Mouse (Mus musculus) kidney, postnatal 10 days (tissue): ENCODE results near the gene Olfr1425.
"Not testable (repeated sequence)": the region's sequence is repeated elsewhere in the genome, so short reads cannot be mapped to it uniquely, and the experiment has no call there.

Experiments used
- DNase-seq: peaks from one replicate; pipeline ENCODE4 v3.0.0; 2021; ENCODE audit warnings: mixed read lengths

Olfr1425 gene

DNA sequence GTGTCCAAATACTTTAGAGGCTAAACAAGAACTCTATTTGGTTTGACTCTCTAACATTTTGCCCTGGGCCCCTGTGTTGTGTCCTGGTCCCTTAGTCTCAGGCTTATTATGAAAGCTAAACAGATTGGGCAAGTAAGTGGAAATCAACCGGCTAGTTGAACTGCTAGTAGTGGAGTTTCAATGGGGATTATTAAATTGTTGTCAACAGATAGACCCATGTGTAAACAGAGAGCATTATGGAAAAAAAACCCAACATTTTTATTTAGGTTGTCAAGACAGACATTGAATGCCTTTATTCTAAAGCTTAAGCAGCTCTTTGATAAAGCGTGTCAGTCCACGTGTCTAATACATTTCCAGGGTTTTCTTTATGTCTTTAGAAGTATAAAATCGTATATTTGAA, at the start of gene Olfr1425:
Olfr1425 (minus strand) TSS at position 101 of the 400 bp plus-strand sequence.
- not testable (repeated sequence) for DNase-seq

DNA sequence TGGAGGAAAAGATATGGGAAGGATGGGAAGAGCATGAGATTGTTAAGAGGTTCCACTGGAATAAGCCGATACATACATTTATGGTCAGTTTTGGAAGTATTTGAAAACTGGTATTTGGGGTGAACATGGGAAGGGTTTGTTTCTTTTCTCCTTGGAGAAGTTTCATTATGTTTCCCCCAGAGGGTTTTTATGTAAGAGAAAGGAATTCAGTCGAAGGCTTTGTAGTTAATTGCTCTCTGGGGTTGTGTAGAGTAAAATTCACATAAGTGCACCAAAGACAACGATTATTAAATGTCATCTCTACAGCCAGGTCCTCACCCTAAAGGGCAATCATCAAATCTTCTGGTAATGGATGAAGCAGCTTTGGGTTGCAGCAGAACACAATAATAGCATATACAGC, 45.6 kb upstream of the Olfr1425 start, which contains the start of gene Olfr76:
Olfr76 (minus strand) TSS at position 101 of the 400 bp plus-strand sequence.
- DNase-seq: no peak

DNA sequence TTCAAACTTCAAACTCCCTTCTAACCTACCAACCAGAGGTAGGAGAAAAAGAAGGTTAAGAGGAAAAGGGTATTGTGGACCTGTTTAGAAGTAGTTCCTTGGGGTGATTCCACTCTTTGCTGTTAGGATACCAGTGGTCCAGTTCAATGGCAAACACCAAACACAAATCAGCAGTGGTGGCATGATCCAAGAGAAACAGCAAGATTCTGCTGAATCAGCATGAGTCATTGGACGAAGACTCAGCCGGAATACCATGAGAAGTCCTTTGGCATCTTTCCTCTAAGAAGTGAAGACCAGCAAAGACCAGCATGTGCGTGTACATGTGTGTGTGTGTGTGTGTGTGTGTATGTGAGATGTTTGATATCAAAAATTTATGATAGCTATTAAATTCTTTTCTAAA, 38.9 kb upstream of the Olfr1425 start:
- DNase-seq: no peak

DNA sequence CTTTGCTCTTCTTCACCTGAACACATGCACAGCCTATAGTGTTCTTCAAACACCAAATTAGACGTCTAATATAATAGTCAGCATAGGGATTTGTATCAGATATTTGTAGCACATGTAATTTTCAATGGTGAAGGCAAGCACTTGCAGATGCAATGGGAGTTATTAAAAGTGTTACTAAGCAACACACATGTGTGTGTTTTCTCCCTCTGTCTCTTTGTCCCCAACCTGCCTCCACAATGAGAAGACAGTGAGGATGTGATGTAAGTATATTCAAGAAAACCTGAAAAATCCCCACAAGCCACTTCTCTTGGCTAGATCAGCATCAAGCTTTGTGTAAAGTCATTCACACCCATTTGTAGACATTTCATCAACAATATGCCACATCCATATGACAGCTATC, 38.3 kb upstream of the Olfr1425 start, which contains the start of gene Olfr1428:
Olfr1428 (minus strand) TSS at position 101 of the 400 bp plus-strand sequence.
- no peak for DNase-seq

DNA sequence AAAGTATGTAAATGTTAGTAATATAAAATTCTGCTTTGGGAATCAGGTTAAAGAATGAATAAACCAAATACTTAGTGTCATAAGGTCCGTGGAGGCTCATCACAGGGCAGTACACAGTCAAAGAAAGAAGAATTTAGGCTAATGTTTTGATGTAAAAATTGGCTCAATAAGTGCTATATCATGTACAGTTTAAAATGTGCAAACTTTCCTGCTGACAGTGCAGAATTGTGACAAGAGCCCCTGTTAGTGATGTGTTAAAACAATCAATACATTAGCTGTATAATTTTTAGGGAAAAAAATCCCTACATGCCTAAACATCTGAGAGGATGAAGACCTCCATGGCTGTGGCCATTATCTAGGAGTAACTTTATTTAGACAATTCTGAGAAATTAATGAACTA, 36.3 kb upstream of the Olfr1425 start:
- no peak for DNase-seq

DNA sequence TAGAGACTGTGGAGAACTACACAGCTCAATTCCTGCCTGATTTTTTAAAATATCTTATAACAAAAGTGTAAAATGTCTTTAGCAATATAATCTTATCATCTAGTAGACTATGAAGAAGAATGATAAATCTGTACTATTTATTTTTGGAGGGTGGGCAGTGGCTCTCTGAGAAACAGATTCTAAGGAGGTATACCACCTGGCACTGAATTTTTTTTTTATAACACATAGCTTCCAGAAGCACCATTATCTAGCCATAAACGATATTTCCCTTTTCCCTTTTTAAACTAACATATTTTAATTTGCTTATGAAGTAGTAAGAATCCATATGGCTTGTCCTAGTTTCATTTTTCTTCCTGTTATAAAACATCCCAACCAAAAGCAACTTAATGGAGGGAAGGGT, 27.0 kb upstream of the Olfr1425 start:
- DNase-seq: no peak

DNA sequence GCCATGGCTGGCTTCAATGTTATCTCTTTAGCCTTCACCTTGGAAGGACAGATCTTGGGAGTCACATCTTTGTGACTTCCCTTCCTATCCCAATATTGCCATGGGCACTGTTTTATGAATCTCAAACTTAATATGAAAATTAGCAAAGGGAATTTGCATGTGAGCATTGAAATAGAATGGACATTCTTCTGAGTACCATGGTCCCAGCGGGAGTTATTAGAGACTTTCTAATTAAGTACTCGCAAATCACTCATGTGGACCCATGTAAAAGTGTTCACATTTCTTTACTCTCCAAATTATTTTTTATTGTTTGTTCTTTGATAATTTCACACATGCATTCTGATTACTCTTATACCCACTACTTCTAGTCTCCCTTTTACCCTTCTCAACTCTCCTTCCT, 25.7 kb upstream of the Olfr1425 start, which contains the start of gene Olfr1427:
Olfr1427 (minus strand) TSS at position 101 of the 400 bp plus-strand sequence.
- DNase-seq: no peak

DNA sequence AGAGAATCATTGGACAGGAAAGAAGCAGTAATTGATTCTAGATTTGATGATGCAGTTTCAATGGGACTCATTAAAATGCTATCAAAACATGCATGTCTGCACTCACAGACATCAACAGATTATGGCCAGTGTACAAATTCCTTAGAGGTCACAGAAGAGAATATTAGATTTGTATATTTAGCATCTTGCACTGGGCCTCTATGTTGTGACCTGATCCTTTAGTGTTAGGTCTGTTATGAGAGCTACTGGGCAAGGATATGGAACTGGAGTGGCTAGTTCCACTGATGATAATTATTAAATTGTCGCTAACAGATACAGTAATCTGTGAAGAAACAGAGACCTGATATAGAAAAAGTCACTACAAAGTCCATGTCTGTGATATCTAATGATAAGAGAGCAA, 14.4 kb upstream of the Olfr1425 start, which contains the start of gene Olfr1426:
Olfr1426 (minus strand) TSS at position 101 of the 400 bp plus-strand sequence.
- DNase-seq: no peak

DNA sequence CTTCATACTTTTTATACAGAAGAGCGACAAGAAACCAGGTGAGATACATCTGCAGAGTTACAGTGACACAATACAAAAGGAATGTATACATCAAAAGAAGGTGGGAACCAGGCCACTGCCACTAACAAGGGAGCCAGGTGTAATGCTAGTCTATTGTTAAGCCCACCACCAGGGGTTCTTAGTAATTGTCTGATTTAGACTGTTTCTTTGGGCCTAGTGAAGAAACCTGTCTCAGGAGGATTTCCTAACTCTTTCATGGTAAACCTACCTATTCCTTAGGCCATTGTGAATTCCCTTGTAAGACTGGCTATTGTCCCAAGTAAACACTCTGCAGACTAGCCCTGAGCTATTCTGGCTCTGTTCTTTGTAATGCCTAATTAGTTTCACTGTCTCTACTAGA, 8.0 kb downstream of the Olfr1425 start:
- DNase-seq: not testable (repeated sequence)

DNA sequence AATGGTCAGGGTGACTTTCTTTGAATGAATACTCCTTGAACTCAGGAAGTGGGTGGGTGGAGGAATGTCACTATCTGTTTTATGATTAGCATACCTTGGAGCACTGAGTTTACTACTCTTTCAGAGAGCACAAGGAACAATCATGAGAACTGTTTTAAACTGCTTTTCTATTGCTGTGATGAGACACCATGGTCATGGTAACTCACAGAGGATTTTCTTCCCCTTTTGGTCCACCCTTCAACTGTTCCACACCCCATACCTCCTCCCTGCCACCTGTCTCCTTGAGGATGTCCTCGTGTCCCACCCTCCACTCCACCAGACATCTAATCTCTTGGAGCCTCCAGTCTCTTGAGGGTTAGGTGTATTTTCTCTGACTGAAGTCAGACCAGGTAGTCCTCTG, 9.7 kb downstream of the Olfr1425 start:
- DNase-seq: not testable (repeated sequence)

DNA sequence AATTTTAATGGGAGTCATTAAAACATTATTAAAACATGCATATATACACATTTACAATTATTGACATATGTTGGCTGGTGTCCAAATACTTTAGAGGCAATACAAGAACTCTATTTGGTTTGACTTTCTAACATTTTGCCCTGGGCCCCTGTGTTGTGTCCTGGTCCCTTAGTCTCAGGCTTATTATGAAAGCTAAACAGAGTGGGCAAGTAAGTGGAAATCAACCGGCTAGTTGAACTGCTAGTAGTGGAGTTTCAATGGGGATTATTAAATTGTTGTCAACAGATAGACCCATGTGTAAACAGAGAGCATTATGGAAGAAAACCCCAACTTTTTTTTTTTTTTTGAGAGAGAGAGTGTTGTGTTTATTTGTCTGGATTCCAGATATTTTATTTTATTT, 14.9 kb downstream of the Olfr1425 start, which contains the start of gene Olfr1424:
Olfr1424 (minus strand) TSS at position 101 of the 400 bp plus-strand sequence.
- DNase-seq: not testable (repeated sequence)

DNA sequence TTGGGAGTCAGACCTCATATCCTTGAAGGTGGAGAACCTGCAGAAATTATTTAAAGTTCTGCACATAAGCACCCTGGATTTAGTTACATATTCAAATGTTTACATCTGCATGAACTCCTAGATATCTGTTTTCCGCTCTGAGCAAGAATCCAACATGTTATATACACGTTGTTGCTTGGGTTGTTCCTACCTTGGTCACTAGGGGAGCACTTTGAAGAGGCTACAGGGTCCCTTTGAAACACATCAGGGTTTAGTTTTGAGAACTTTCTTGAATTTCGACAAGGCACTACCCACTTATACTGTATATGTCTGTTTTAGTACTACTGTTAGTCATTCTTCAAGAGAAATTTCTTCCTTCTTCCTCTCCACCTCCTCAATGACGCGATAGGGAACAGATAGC, 34.4 kb downstream of the Olfr1425 start:
- no peak for DNase-seq

DNA sequence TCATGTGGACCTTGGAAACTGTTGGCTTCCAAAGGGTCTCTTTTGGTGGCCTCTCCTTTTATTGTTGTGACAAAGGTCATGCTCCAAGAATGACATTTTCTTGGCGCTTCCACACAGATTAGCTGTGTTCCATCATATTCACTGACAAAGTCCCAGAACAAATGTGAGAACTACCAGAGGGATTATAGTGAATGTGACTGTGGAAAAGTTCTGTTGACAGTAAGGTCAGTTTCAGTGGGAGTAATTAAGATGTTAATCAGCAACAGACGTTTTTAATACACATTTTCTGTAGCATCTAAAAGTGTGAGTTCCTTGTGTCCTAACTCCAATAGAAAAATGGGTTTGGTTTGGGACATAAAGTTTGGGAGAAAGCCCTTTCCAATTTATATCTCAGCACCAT, 36.3 kb downstream of the Olfr1425 start, which contains the start of gene Olfr1423:
Olfr1423 (minus strand) TSS at position 101 of the 400 bp plus-strand sequence.
- DNase-seq: no peak

DNA sequence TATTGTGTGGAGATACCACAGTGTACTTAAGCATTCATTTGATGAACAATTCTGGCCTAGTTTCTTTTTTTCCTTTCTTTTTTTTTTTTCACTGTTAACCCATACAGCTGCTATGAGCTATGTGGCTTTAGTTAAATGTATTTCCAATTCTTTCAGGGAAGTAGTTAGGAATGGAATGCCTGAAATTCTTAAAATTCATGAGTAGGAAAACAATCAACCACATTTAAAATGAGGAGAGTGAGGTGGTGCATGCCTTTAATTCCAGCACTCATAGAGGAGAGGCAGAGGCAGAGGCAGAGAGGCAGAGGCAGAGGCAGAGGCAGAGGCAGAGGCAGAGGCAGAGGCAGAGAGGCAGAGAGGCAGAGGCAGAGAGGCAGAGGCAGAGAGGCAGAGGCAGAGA, 39.8 kb downstream of the Olfr1425 start:
- no peak for DNase-seq

DNA sequence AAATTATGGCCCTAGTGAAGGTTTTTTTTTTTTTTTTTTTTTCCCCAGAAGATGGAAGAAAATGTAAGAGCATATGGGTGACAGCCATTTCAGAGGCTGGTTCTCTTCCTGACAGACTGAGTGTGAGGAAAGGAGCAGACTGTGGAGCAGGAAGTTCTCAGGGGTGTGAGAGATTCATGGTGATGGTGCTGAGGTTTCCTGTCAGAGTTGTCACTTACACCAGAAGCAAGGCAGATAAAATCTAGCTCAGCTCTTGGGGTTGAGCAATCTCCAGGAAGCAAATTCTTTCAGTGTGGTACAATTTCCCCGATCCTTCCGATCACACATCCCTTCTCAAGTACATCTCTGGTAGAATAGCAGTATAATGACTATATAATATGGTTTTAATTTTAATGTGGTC, 50.9 kb downstream of the Olfr1425 start:
- DNase-seq: no peak

DNA sequence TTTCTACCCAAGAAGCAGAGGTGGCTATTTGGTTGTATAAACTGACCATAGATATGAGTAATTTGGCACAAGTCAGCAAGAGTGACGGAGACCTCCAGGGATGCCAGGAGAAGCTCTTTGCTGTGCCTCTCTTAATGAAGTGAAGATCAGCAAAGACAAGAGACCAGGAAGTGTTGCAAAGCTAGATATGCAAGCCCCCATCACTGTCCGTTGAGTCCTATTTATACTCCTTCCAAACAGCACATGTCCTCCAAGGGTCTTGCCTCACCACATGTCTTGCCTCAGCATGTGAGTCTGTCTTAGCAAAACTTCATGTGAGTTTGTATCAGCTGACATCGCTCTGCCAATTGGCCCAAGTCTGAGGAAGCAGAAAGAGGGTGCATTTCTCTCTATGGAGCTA, 52.2 kb downstream of the Olfr1425 start:
- DNase-seq: no peak

DNA sequence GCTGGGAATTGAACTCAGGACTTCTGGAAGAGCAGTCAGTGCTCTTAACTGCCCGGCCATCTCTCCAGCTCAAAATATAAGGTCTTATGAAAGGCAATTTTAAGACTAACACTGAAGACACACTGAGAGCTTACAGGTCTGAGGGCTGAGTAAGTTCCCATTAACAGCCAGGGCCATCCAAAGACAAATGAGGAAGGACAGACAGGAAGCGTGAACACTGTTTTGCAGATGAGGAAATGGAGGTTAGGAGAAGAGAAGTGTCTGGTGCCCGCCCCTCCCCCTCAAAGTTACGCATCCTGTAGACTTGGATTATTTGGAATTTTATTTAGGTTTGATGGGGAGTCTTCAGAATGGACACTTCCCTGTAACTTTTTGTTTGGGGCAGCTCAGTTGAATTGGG, 53.4 kb downstream of the Olfr1425 start:
- no peak for DNase-seq
